9 mouse cellular contexts compared by ENCODE assay signal in genomic region chr12:71249348-71249747, GRCm38 (mm10).
DNase-seq lines count a peak whose midpoint lies in the region; ATAC-seq and TF ChIP-seq lines count a peak whose summit lies in the region.
"Had no signal": no experiment of that assay in that cellular context is flagged by ENCODE, and none has a peak within 500 bp of the region (broad histone marks: within the 10 kb centered on the region; RNA-seq: fewer than 3 reads in every experiment).

No protein-coding gene starts in this region.

- 0 out of 2 replicates have a peak overlapping the region, but pooled peaks have one; percentile 7 for H3K4me3 ChIP-seq in left cerebral cortex, adult 2 months
- H3K4me3 ChIP-seq in intestine, embryonic 14.5 days (ENCODE audit: low read depth, low read length): no peak overlapping the region
- H3K4me3 ChIP-seq in midbrain, postnatal 0 days (ENCODE audit: low read depth, low read length): no peak overlapping the region
- H3K4me3 ChIP-seq in kidney, embryonic 14.5 days (ENCODE audit: low read length): no peak overlapping the region

- H3K4me1 ChIP-seq in intestine, embryonic 14.5 days (replicated peaks; ENCODE audit: control insufficient read depth, insufficient read depth, low read length): peaks cover 12% of the 10 kb centered on the region; the same call in 1 of the 2 replicates
- H3K4me1 ChIP-seq in midbrain, postnatal 0 days (ENCODE audit: insufficient read depth, low read length): no peaks in the 10 kb centered on the region
- peaks cover 18% of the 10 kb centered on the region; the same call in 1 of the 2 replicates for H3K4me1 ChIP-seq in kidney, embryonic 14.5 days (ENCODE audit: control insufficient read depth, insufficient read depth, low read length)

- ATAC-seq in intestine, embryonic 14.5 days (replicated peaks; ENCODE audit: low FRiP score, low TSS enrichment, low read depth): peak; percentile 80
- ATAC-seq in midbrain, postnatal 0 days (ENCODE audit: low FRiP score): no peak
- no peak for ATAC-seq in kidney, embryonic 14.5 days (ENCODE audit: low FRiP score, low TSS enrichment)

- WGBS in intestine, embryonic 14.5 days: 18% methylated on average over 9 of the region's 9 CpGs
- 24% methylated on average over 9 of the region's 9 CpGs for WGBS in midbrain, postnatal 0 days
- WGBS in kidney, embryonic 14.5 days: 44% methylated on average over 9 of the region's 9 CpGs

- DNase-seq in left cerebral cortex, adult 2 months (ENCODE audit: extremely low spot score in 1 of 2, low spot score in 2 of 2): no peak
- no peak for DNase-seq in left cerebral cortex, postnatal 4 days
- no peak for DNase-seq in intestine, embryonic 14.5 days (ENCODE audit: low spot score)
- peak; percentile 14 for DNase-seq in layer of hippocampus, adult 9-11 months
- no peak for DNase-seq in midbrain, postnatal 0 days (ENCODE audit: low spot score)
- DNase-seq in adrenal gland, postnatal 14 days: no peak
- DNase-seq: cerebellum, adult 2 months; lung, postnatal 14 days had no signal

- H3K4me2 ChIP-seq in intestine, embryonic 14.5 days (ENCODE audit: low read length): peak overlapping the region; percentile 9; the same call in 1 of the 2 replicates
- peak overlapping the region; percentile 22 for H3K4me2 ChIP-seq in midbrain, postnatal 0 days (ENCODE audit: low read depth, low read length, poor library complexity, severe bottlenecking)
- no peak overlapping the region for H3K4me2 ChIP-seq in kidney, embryonic 14.5 days (replicated peaks; ENCODE audit: low read depth, low read length)

- H3K9me3 ChIP-seq in intestine, embryonic 14.5 days (ENCODE audit: control insufficient read depth, low read length): no peaks in the 10 kb centered on the region; the same call in 1 of the 2 replicates
- no peaks in the 10 kb centered on the region for H3K9me3 ChIP-seq in midbrain, postnatal 0 days (ENCODE audit: low read length)
- no peaks in the 10 kb centered on the region; the same call in 1 of the 2 replicates for H3K9me3 ChIP-seq in kidney, embryonic 14.5 days (ENCODE audit: control insufficient read depth, low read length)

- H3K36me3 ChIP-seq in intestine, embryonic 14.5 days (ENCODE audit: control insufficient read depth, insufficient read depth, low read length): peaks cover under 1% of the 10 kb centered on the region; the same call in 1 of the 2 replicates
- H3K36me3 ChIP-seq in midbrain, postnatal 0 days (ENCODE audit: insufficient read depth, low read length): peaks cover under 1% of the 10 kb centered on the region; the same call in 1 of the 2 replicates
- peaks cover 1% of the 10 kb centered on the region; the same call in 1 of the 2 replicates for H3K36me3 ChIP-seq in kidney, embryonic 14.5 days (ENCODE audit: control insufficient read depth, insufficient read depth, low read length)

- no peak for TF ChIP-seq CTCF in left cerebral cortex, adult 2 months (IDR thresholded peaks at IDR 0.05)
- no peak for TF ChIP-seq CTCF in midbrain, postnatal 0 days (IDR thresholded peaks at IDR 0.05)

- no peak overlapping the region for H3K9ac ChIP-seq in intestine, embryonic 14.5 days (ENCODE audit: low read length)
- no peak overlapping the region for H3K9ac ChIP-seq in midbrain, postnatal 0 days (replicated peaks; ENCODE audit: low read length, poor library complexity, severe bottlenecking)
- no peak overlapping the region for H3K9ac ChIP-seq in kidney, embryonic 14.5 days (ENCODE audit: low read depth, low read length)

- intact Hi-C loops in left cerebral cortex, adult 2 months (cut with DNase I): no loop called here
- intact Hi-C loops in left cerebral cortex, postnatal 4 days (cut with DNase I): no loop called here

- H3K27ac ChIP-seq in left cerebral cortex, adult 2 months: no peak overlapping the region
- H3K27ac ChIP-seq in intestine, embryonic 14.5 days (ENCODE audit: low read depth): peak overlapping the region; percentile 54; the same call in 1 of the 2 replicates
- H3K27ac ChIP-seq in midbrain, postnatal 0 days (ENCODE audit: low read depth, low read length): no peak overlapping the region
- H3K27ac ChIP-seq in kidney, embryonic 14.5 days (ENCODE audit: low read depth, low read length): no peak overlapping the region

- no peaks in the 10 kb centered on the region for H3K27me3 ChIP-seq in intestine, embryonic 14.5 days (replicated peaks; ENCODE audit: control insufficient read depth, insufficient read depth, low read length)
- no peaks in the 10 kb centered on the region for H3K27me3 ChIP-seq in midbrain, postnatal 0 days (ENCODE audit: insufficient read depth, low read length)
- no peaks in the 10 kb centered on the region for H3K27me3 ChIP-seq in kidney, embryonic 14.5 days (ENCODE audit: control insufficient read depth, insufficient read depth, low read length)
